Comparison of ENCODE assay signal across 25 mouse cellular contexts in the genomic region with DNA sequence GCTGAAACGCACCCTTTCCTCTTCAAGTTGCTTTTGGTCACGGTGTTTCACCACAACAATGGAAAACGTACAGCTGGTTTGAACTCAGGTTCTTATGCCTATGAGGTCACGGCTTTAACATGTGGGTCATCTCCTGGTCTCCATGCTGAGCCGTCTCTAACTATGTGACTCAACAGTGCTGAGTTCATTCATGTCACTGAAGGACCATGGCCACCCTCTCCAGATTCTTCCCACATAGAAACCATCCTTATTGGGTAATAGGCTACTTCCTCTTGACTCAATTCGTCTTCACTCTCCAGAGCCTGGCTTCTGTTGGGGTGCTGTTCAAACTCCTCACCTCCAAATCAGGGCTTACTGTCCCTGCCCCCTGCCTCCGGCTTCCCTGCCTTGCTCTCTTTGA. TPM values are rescaled to one million over a fixed set of nuclear protein-coding genes. Genes with fewer than 3 reads are reported as not detected.
DNase-seq lines count a peak whose midpoint lies in the region; ATAC-seq and TF ChIP-seq lines count a peak whose summit lies in the region.
"Had no signal": no experiment of that assay in that cellular context is flagged by ENCODE, and none has a peak within 500 bp of the region (broad histone marks: within the 10 kb centered on the region; RNA-seq: fewer than 3 reads in every experiment).

No protein-coding gene starts in this region.

- no peak for TF ChIP-seq CTCF in midbrain, postnatal 0 days (IDR thresholded peaks at IDR 0.05)

- H3K9ac ChIP-seq in liver, embryonic 16.5 days (ENCODE audit: low read depth, low read length), result no peak overlapping the region
- H3K9ac ChIP-seq in midbrain, embryonic 11.5 days (ENCODE audit: low read length), result no peak overlapping the region
- no peak overlapping the region for H3K9ac ChIP-seq in midbrain, postnatal 0 days (replicated peaks; ENCODE audit: low read length, poor library complexity, severe bottlenecking)
- H3K9ac ChIP-seq in limb, embryonic 13.5 days, result no peak overlapping the region
- H3K9ac ChIP-seq: heart, embryonic 13.5 days; hindbrain, embryonic 14.5 days; liver, postnatal 0 days; midbrain, embryonic 15.5 days had no signal

- H3K27ac ChIP-seq in liver, embryonic 16.5 days (ENCODE audit: low read length), result no peak overlapping the region
- H3K27ac ChIP-seq in midbrain, embryonic 11.5 days (ENCODE audit: low read depth, low read length), result no peak overlapping the region
- no peak overlapping the region for H3K27ac ChIP-seq in midbrain, postnatal 0 days (ENCODE audit: low read depth, low read length)
- peak overlapping the region; percentile 73; the same call in 1 of the 2 replicates for H3K27ac ChIP-seq in limb, embryonic 13.5 days
- H3K27ac ChIP-seq: heart, adult 2 months; left cerebral cortex, adult 2 months had no signal

- no peaks in the 10 kb centered on the region; the same call in none of the 2 replicates for H3K4me1 ChIP-seq in liver, embryonic 16.5 days (ENCODE audit: control insufficient read depth, low read depth, low read length)
- no peaks in the 10 kb centered on the region; the same call in 1 of the 2 replicates for H3K4me1 ChIP-seq in midbrain, embryonic 11.5 days (ENCODE audit: control insufficient read depth, insufficient read depth, low read length)
- H3K4me1 ChIP-seq in midbrain, postnatal 0 days (ENCODE audit: insufficient read depth, low read length), result no peaks in the 10 kb centered on the region
- H3K4me1 ChIP-seq in limb, embryonic 13.5 days, result peaks cover 15% of the 10 kb centered on the region

- H3K9me3 ChIP-seq in liver, embryonic 16.5 days (replicated peaks; ENCODE audit: control insufficient read depth, low read length), result 0 out of 2 replicates have a peak, but pooled peaks cover 3% of the 10 kb centered on the region
- H3K9me3 ChIP-seq in midbrain, embryonic 11.5 days (ENCODE audit: control insufficient read depth, low read length), result no peaks in the 10 kb centered on the region
- 0 out of 2 replicates have a peak, but pooled peaks cover 3% of the 10 kb centered on the region for H3K9me3 ChIP-seq in midbrain, postnatal 0 days (ENCODE audit: low read length)
- peaks cover 9% of the 10 kb centered on the region; the same call in 1 of the 2 replicates for H3K9me3 ChIP-seq in limb, embryonic 13.5 days
- H3K9me3 ChIP-seq: midbrain, embryonic 15.5 days had no signal

- no peak overlapping the region for H3K4me3 ChIP-seq in liver, embryonic 16.5 days (ENCODE audit: low read depth, low read length)
- no peak overlapping the region for H3K4me3 ChIP-seq in midbrain, embryonic 11.5 days (ENCODE audit: low read depth, low read length)
- H3K4me3 ChIP-seq in midbrain, postnatal 0 days (ENCODE audit: low read depth, low read length), result no peak overlapping the region
- H3K4me3 ChIP-seq in limb, embryonic 13.5 days, result no peak overlapping the region
- H3K4me3 ChIP-seq: heart, adult 2 months; heart, embryonic 13.5 days; left cerebral cortex, adult 2 months; megakaryocyte, embryonic 14.5 days; midbrain, embryonic 15.5 days had no signal

- no peak for DNase-seq in liver
- DNase-seq in midbrain, embryonic 11.5 days (ENCODE audit: low spot score, missing footprints), result peak; percentile 14
- DNase-seq in midbrain, postnatal 0 days (ENCODE audit: low spot score), result no peak
- DNase-seq in urinary bladder, adult 2 months (ENCODE audit: low spot score), result no peak
- DNase-seq in adrenal gland, postnatal 10 days, result no peak
- DNase-seq: adrenal gland, adult 8-10 months; cerebellum, adult 18-20 months; cerebellum, postnatal 14 days; gastrocnemius, postnatal 14 days; heart, adult 2 months; kidney, adult 2 months; kidney, postnatal 10 days; liver, postnatal 0 days; retina, postnatal 1 day; right cerebral cortex, postnatal 25 days; thymus, postnatal 14 days had no signal

- ATAC-seq in liver, embryonic 16.5 days (ENCODE audit: low read depth), result 0 out of 2 replicates have a peak, but pooled peaks have one; percentile 27
- ATAC-seq in midbrain, embryonic 11.5 days (ENCODE audit: low FRiP score), result no peak
- ATAC-seq in midbrain, postnatal 0 days (ENCODE audit: low FRiP score), result no peak
- no peak for ATAC-seq in limb, embryonic 13.5 days (ENCODE audit: low FRiP score, low read depth)
- ATAC-seq: activated CD4-positive, CD25-positive, alpha-beta regulatory T cell, adult 4 months; inflammation-experienced regulatory T-cells, adult 6 months; liver, postnatal 0 days; midbrain, embryonic 15.5 days had no signal

- 48% methylated on average over 7 of the region's 7 CpGs for WGBS in liver, embryonic 16.5 days (ENCODE audit: insufficient replicate concordance)
- 84% methylated on average over 7 of the region's 7 CpGs for WGBS in midbrain, embryonic 11.5 days
- 84% methylated on average over 7 of the region's 7 CpGs for WGBS in midbrain, postnatal 0 days
- 90% methylated on average over 7 of the region's 7 CpGs for WGBS in limb, embryonic 13.5 days

- no peak overlapping the region for H3K4me2 ChIP-seq in liver, embryonic 16.5 days (ENCODE audit: low read depth, low read length)
- H3K4me2 ChIP-seq in midbrain, embryonic 11.5 days, result no peak overlapping the region
- H3K4me2 ChIP-seq in midbrain, postnatal 0 days (ENCODE audit: low read depth, low read length, poor library complexity, severe bottlenecking), result no peak overlapping the region
- H3K4me2 ChIP-seq in limb, embryonic 13.5 days (replicated peaks), result no peak overlapping the region
- H3K4me2 ChIP-seq: hindbrain, embryonic 14.5 days; midbrain, embryonic 15.5 days had no signal

- H3K27me3 ChIP-seq in liver, embryonic 16.5 days (ENCODE audit: control insufficient read depth, insufficient read depth, low read depth, low read length), result no peaks in the 10 kb centered on the region
- no peaks in the 10 kb centered on the region for H3K27me3 ChIP-seq in midbrain, embryonic 11.5 days (ENCODE audit: control insufficient read depth, insufficient read depth, low read length)
- H3K27me3 ChIP-seq in midbrain, postnatal 0 days (ENCODE audit: insufficient read depth, low read length), result no peaks in the 10 kb centered on the region
- H3K27me3 ChIP-seq in limb, embryonic 13.5 days, result no peaks in the 10 kb centered on the region
- H3K27me3 ChIP-seq: heart, embryonic 13.5 days; megakaryocyte, embryonic 14.5 days; midbrain, embryonic 15.5 days had no signal

- no peaks in the 10 kb centered on the region for H3K36me3 ChIP-seq in liver, embryonic 16.5 days (ENCODE audit: control insufficient read depth, insufficient read depth)
- H3K36me3 ChIP-seq in midbrain, embryonic 11.5 days (ENCODE audit: control insufficient read depth, insufficient read depth, low read length), result no peaks in the 10 kb centered on the region
- no peaks in the 10 kb centered on the region for H3K36me3 ChIP-seq in midbrain, postnatal 0 days (ENCODE audit: insufficient read depth, low read length)
- H3K36me3 ChIP-seq in limb, embryonic 13.5 days, result no peaks in the 10 kb centered on the region
- H3K36me3 ChIP-seq: heart, embryonic 13.5 days; midbrain, embryonic 15.5 days had no signal

RNA-seq across cellular contexts. Expression of a gene that starts 27.5 kb away (rescaled TPM):
- 12.9 and 14.8 TPM in 2 replicates for polyA plus RNA-seq in liver, embryonic 16.5 days (2015; fragmentation: Nextera tagmentation; extraction: Ambion mirVana)
- polyA plus RNA-seq in midbrain, embryonic 11.5 days (2014; fragmentation: Nextera tagmentation; extraction: Ambion mirVana), result 0.63 and 1.2 TPM in 2 replicates
- total RNA-seq in midbrain, postnatal 0 days (2014; rRNA removed), result 1.5 and 1.7 TPM in 2 replicates
- polyA plus RNA-seq in midbrain, postnatal 0 days (2015; fragmentation: Nextera tagmentation; extraction: Ambion mirVana), result 1.7 and 1.9 TPM in 2 replicates
- polyA plus RNA-seq in limb, embryonic 13.5 days (2015; fragmentation: Nextera tagmentation; extraction: Ambion mirVana), result 1.6 and 2.0 TPM in 2 replicates
- 1.9 TPM in 2 replicates for polyA plus RNA-seq in urinary bladder, adult 2 months (2012; rRNA removed)
- total RNA-seq in adrenal gland, postnatal 10 days (2021), result 1 to 10 TPM; 3.6 to 4.4 TPM
